Mouse (Mus musculus) limb, embryonic 10.5 days (tissue): ENCODE measurements around the gene Eya3. TPM values are rescaled to one million over a fixed set of nuclear protein-coding genes. Genes with fewer than 3 reads are reported as not detected.
"Not testable (repeated sequence)": the region's sequence is repeated elsewhere in the genome, so short reads cannot be mapped to it uniquely, and the experiment has no call there.

Experiments used
- DNase-seq: peaks from one replicate; pipeline ENCODE4 v3.0.0-alpha.2; 2017; ENCODE audit warnings: low spot score
- H3K27ac ChIP-seq: fragments of 300-500 bp; sonication (generic); 2 replicates; pipeline ENCODE4 v1.5.1; 2016; ENCODE audit warnings: mild to moderate bottlenecking
- H3K27me3 ChIP-seq: fragments of 300-500 bp; sonication (generic); 2 replicates; pipeline ENCODE4 v1.6.1; 2016; ENCODE audit warnings: low read depth, mild to moderate bottlenecking; ENCODE audit not compliant: poor library complexity, severe bottlenecking
- H3K36me3 ChIP-seq: fragments of 300-500 bp; sonication (generic); 2 replicates; pipeline ENCODE4 v1.6.1; 2016; ENCODE audit warnings: mild to moderate bottlenecking, moderate library complexity
- H3K4me1 ChIP-seq: fragments of 300-500 bp; sonication (generic); 2 replicates; pipeline ENCODE4 v1.6.1; 2016
- H3K4me3 ChIP-seq: fragments of 300-500 bp; sonication (generic); 2 replicates; pipeline ENCODE4 v1.5.1; 2016; ENCODE audit warnings: mild to moderate bottlenecking, moderate library complexity
- H3K9me3 ChIP-seq: fragments of 300-500 bp; sonication (generic); replicated peaks from 2 replicates; pipeline ENCODE4 v1.6.1; 2016; ENCODE audit warnings: mild to moderate bottlenecking
- WGBS: fragments of 180-500 bp; shearing (Covaris S2); methylation state at CpG from one replicate; pipeline ENCODE4 v1.1.7; 2016; 5-methylcytosine and 5-hydroxymethylcytosine counted together
- polyA plus RNA-seq: library from polyadenylated mRNA; unstranded; fragments of >200 nt; fragmentation: Nextera tagmentation; extraction: Ambion mirVana; gene quantifications from 2 replicates; pipeline ENCODE4 v1.2.1, GENCODE M21; 2016

Eya3 gene
- polyA plus RNA-seq, 1 experiment from 2014 or later: 43.0 TPM

DNA sequence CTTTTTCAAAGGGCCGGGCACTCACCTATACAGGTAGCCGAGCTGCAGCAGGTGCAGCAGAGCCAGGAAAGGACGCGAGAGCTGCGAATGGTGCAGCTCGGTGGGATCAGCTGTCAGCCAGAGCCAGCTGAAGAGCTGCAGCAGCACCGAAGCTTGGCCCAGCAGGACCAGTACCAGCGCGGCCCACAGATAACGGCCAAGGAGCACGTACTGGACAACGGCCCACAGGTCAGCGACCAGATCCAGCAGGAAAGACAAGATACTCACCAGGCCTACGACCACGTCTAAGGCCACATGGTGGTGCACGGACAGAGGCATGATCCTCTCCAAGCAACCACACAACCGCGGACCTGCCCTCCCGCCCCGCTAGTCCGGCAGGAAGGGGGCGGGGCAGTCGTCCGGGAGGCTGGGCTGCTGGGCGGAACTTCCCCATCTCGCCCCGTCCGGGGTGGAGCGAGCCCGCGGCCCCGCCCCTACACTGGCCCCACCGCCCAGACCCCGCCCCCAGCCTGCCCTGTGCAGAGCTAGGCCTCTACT is 93.4 kb downstream of the Eya3 start, which contains the start of gene Xkr8:
Gene Xkr8 (minus strand): TSS at position 399 of the 537 bp plus-strand sequence.
- no peaks in the 10 kb centered on the region for H3K27me3 ChIP-seq
- no peaks in the 10 kb centered on the region for H3K9me3 ChIP-seq
- peaks cover 11% of the 10 kb centered on the region for H3K36me3 ChIP-seq
- peak within 1 kb of the TSS; percentile 64 for H3K4me3 ChIP-seq
- H3K4me1 ChIP-seq: peaks cover 20% of the 10 kb centered on the region
- peak within 1 kb of the TSS; percentile 57 for H3K27ac ChIP-seq
- DNase-seq: peak; percentile 93
- 2% methylated on average over 34 of the region's 34 CpGs for WGBS

- H3K27me3 ChIP-seq: no peaks in the 10 kb centered on the region
- no peak overlapping the region for H3K4me3 ChIP-seq
- peak overlapping the region; percentile 57 for H3K27ac ChIP-seq
- peaks cover 2% of the 10 kb centered on the region; the same call in 1 of the 2 replicates for H3K36me3 ChIP-seq
- DNase-seq: no peak
- H3K9me3 ChIP-seq: no peaks in the 10 kb centered on the region
- WGBS: 92% methylated on average over 25 of the region's 25 CpGs
- H3K4me1 ChIP-seq: peaks cover 20% of the 10 kb centered on the region
Measured at GRCm38 (mm10) chr4:132733071-132733770, 94.4 kb downstream of the Eya3 start.

DNA sequence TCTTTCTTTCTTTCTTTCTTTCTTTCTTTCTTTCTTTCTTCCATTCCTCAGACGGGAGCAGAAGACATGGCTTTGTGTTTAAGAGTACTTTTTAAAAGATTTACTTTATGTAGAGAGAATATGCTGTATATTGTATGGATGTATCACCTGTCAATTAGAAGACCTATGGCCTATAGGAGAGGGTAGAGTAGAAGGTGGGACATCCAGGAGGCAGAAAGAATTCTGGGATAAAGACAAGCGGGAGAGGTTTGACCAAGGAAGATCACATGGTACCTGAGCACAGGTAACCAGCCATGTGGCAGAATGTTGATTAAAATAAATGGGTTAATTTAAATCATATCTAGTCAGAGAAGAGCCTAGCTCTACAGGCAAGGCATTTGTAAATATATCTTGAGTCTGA is 96.0 kb downstream of the Eya3 start:
- no peak overlapping the region for H3K4me3 ChIP-seq
- no peak for DNase-seq
- no peak overlapping the region for H3K27ac ChIP-seq
- H3K9me3 ChIP-seq: no peaks in the 10 kb centered on the region
- WGBS: 93% methylated on average over 2 of the region's 2 CpGs
- no peaks in the 10 kb centered on the region for H3K27me3 ChIP-seq
- H3K36me3 ChIP-seq: no peaks in the 10 kb centered on the region
- peaks cover 20% of the 10 kb centered on the region for H3K4me1 ChIP-seq

DNA sequence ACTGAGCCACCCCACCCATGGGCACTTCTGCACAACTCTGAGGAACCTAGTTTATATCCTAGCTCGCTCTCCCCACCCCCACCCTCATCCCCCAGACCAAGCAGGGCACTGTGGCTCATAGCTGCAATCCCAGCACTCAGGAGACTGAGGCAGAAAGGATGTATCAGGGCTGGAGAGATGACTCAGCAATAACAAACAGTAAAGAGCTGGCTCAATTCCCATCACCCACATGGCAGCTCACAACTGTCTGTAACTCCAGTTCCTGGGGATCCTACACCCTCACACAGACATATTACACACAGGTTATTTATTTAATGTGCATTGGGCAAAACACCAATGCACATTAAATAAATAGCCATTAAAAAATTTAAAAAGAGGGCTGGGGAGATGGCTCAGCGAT is 96.6 kb downstream of the Eya3 start:
- Histone ChIP-seq H3K9me3 (no peaks in the 10 kb centered on the region), H3K36me3 (no peaks in the 10 kb centered on the region), H3K4me3 (no peak overlapping the region), H3K4me1 (peaks cover 20% of the 10 kb centered on the region), H3K27ac (no peak overlapping the region), H3K27me3 (no peaks in the 10 kb centered on the region)
- WGBS: 92% methylated on average over 2 of the region's 2 CpGs
- DNase-seq: no peak

DNA sequence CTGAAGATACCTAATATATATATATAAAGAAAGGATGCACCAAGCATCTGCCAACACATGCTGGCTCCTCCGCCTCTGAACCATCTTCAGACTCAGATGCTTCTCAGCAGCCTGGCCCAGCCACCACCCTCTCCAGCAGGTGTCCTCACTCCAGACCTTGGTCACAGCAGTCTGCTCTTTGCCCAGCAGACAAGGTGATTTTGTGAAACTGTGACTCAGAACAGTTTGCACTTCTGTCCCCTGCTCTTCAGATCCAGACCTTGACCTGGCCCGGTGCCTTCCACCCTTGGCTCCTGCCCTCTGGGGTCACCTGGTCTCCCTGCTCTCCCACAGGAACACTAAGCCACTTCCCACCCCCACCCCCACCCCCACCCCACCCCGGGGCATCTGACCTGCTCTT is 97.1 kb downstream of the Eya3 start:
- Histone ChIP-seq H3K27ac (0 out of 2 replicates have a peak overlapping the region, but pooled peaks have one; percentile 6), H3K9me3 (no peaks in the 10 kb centered on the region), H3K4me1 (peaks cover 20% of the 10 kb centered on the region), H3K36me3 (no peaks in the 10 kb centered on the region), H3K27me3 (no peaks in the 10 kb centered on the region), H3K4me3 (no peak overlapping the region)
- no peak for DNase-seq
- WGBS: 60% methylated on average over 3 of the region's 3 CpGs

GRCm38 (mm10) chr4:132737154-132737553 is 98.4 kb downstream of the Eya3 start:
- H3K9me3 ChIP-seq, DNase-seq, H3K27ac ChIP-seq, H3K36me3 ChIP-seq, H3K4me3 ChIP-seq, H3K27me3 ChIP-seq: not testable (repeated sequence)
- WGBS: 93% methylated on average over 9 of the region's 9 CpGs
- peaks cover 12% of the 10 kb centered on the region for H3K4me1 ChIP-seq

DNA sequence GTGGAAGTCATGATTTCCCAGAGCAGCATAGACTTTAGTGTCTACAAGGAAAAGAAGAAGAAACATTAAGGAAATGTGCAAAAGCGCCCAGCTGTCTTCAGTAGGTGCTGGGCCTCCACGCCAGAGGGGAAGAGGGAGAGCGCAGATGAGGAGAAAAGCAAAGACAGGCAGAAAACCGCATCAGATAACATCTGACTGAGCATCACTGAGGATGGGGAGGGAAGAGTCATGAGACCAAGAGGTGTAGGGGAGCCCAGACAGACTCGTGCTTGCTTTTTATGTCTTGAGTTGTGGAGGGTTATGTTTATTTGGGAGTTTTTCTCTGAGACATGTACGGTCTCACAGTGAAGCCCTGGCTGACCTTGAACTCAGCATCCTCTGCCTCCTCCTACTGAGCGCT is 102.7 kb downstream of the Eya3 start:
- WGBS: 92% methylated on average over 7 of the region's 7 CpGs
- no peaks in the 10 kb centered on the region for H3K27me3 ChIP-seq
- H3K4me1 ChIP-seq: 0 out of 2 replicates have a peak, but pooled peaks cover 2% of the 10 kb centered on the region
- no peaks in the 10 kb centered on the region for H3K36me3 ChIP-seq
- no peak overlapping the region for H3K4me3 ChIP-seq
- no peak overlapping the region for H3K27ac ChIP-seq
- H3K9me3 ChIP-seq: no peaks in the 10 kb centered on the region
- no peak for DNase-seq

DNA sequence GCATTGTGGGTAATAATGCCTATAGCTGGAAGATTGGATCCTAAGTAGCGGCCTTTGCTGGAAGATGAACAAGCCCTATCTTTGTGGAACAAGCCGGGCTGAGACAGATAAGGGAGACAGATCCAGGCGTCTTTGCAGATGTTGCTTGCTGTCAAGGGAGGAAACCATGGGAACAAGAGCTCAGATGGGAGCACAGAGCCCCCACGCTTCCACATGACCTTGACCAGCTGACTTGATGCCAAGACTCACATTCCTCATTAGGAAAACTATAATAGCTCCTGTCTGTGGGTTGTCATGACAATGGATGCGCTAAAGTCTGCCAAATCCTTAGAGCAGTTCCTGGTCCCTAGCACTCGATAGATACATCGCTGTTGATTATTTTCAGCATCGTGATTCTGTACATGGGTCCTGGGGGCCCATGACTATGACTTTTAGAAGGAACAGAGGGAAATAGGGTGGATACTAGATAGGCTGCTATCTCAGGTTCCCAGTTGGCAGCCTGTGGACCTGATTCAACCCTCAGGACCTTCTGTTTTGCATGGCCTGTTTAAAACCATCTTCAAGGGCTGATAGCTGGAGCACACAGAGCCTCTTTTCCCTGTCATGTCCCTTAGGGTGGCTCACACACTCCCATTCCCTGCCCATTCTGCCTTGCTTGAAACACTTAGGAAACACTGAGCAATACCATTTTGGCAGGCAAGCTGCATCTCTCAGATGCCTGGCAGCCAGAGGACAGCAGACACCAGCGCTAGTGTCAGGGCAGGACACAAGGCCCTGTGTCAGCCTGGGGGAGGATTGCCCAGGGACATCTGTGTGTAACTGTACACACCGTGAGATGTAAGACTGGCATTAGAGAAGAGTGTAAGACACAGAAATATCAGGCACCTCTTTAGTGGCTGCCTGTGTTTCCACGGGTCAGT is 105.5 kb downstream of the Eya3 start:
- no peak for DNase-seq
- no peak overlapping the region for H3K4me3 ChIP-seq
- H3K27ac ChIP-seq: no peak overlapping the region
- no peaks in the 10 kb centered on the region for H3K4me1 ChIP-seq
- H3K9me3 ChIP-seq: no peaks in the 10 kb centered on the region
- H3K27me3 ChIP-seq: no peaks in the 10 kb centered on the region
- no peaks in the 10 kb centered on the region for H3K36me3 ChIP-seq
- 90% methylated on average over 11 of the region's 11 CpGs for WGBS

- Histone ChIP-seq H3K27me3 (no peaks in the 10 kb centered on the region), H3K4me3 (no peak overlapping the region), H3K9me3 (no peaks in the 10 kb centered on the region), H3K27ac (0 out of 2 replicates have a peak overlapping the region, but pooled peaks have one; percentile 50), H3K4me1 (no peaks in the 10 kb centered on the region), H3K36me3 (no peaks in the 10 kb centered on the region)
- DNase-seq: no peak
- WGBS: 91% methylated on average over 9 of the region's 9 CpGs
Measured at GRCm38 (mm10) chr4:132746911-132747517, 108.2 kb downstream of the Eya3 start.

DNA sequence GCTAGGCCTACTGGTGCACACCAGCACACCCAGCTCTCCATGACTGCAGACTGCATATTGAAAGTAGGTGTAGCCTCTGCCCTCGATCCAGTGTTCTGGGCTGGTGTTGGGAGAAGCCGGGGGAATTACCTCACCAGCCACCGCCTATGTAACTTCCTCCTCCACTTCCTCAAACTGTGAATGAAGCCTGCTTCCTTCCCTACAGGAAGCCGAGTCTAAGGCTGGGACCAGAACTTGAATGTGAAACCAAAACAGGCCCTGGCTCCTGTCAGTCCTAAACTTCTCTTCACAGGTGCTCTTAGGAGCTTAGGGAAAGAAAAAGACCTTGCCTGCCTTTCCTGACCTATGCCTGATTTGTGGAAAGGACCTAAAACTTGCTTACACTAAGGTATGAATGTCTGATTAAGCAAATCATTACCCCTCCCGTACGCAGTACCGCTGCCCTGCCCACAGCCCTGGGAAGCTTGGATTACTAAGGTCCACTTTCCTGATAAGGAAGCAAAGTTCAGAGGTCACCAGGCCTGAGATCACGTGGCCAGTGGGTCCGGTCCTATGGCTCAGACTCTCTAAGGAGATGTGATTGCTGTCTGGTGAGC is 109.0 kb downstream of the Eya3 start:
- H3K4me1 ChIP-seq: no peaks in the 10 kb centered on the region
- no peak overlapping the region for H3K4me3 ChIP-seq
- peak overlapping the region; percentile 50; the same call in 1 of the 2 replicates for H3K27ac ChIP-seq
- no peaks in the 10 kb centered on the region for H3K9me3 ChIP-seq
- no peaks in the 10 kb centered on the region for H3K36me3 ChIP-seq
- WGBS: 68% methylated on average over 9 of the region's 9 CpGs
- DNase-seq: no peak
- no peaks in the 10 kb centered on the region for H3K27me3 ChIP-seq

- 95% methylated on average over 4 of the region's 4 CpGs for WGBS
- Histone ChIP-seq H3K9me3 (no peaks in the 10 kb centered on the region), H3K4me3 (no peak overlapping the region), H3K4me1 (no peaks in the 10 kb centered on the region), H3K27me3 (no peaks in the 10 kb centered on the region), H3K36me3 (no peaks in the 10 kb centered on the region), H3K27ac (no peak overlapping the region)
- no peak for DNase-seq
Measured at GRCm38 (mm10) chr4:132748778-132749177, 110.0 kb downstream of the Eya3 start.

DNA sequence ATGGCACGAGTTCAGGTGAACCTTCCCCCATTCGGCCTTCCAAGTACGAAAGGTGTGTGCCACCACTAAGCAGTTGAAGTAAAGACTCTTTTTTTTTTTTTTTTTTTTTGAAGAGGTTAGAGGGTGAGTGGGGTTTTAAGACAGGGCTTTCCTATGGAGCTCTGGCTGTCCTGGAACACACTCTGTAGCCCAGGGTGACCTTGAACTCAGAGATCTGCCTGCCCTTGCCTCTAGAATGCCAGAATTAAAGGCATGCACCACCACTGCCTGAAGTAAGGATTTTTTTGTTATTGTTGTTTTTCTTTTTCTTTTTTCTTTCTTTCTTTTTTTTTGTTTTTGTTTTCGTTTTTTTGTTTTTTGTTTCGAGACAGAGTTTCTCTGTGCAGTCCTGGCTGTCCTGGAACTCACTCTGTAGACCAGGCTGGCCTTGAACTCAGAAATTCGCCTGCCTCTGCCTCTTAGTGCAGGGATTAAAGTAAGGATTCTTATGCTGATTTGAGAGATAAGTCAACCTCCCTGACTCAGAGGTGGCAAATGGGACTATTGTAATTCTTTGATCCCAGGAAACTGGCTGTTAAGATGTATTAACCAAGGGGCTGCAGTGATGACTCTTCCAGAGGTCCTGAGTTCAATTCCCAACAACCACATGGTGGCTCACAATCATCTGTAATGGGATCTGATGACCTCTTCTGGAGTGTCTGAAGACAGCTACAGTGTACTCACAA is 110.6 kb downstream of the Eya3 start:
- no peak overlapping the region for H3K4me3 ChIP-seq
- no peaks in the 10 kb centered on the region for H3K9me3 ChIP-seq
- H3K27ac ChIP-seq: no peak overlapping the region
- WGBS: 88% methylated on average over 6 of the region's 6 CpGs
- no peaks in the 10 kb centered on the region for H3K36me3 ChIP-seq
- no peaks in the 10 kb centered on the region for H3K4me1 ChIP-seq
- DNase-seq: no peak
- no peaks in the 10 kb centered on the region for H3K27me3 ChIP-seq
